ENCODE assay signal across 29 mouse cellular contexts in the genomic region with DNA sequence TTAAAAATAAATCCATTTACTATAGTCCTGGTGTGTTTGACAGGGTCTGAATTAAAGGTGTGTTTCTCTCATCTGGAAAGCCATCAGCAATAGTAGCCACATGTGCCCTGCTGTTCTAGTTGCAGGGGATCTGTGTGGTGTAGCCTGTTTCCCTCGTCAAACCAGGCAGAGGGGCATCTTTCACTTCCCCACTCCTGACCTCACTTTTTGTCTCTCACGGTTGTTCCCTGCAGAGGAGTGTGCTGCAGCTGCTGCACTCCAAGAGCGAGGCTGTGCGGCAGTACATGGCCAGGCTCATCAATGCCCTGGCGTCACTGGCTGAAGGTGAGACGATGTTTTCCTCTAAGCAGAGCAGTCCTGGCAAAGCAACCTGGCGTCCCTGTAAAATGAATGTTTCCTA. TPM values are rescaled to one million over a fixed set of nuclear protein-coding genes. Genes with fewer than 3 reads are reported as not detected.
A peak's percentile ranks its signal among the peaks of the same experiment; 100 is the strongest.
DNase-seq lines count a peak whose midpoint lies in the region; ATAC-seq lines count a peak whose summit lies in the region.
"Had no signal": no experiment of that assay in that cellular context is flagged by ENCODE, and none has a peak within 500 bp of the region (broad histone marks: within the 10 kb centered on the region; RNA-seq: fewer than 3 reads in every experiment).

No protein-coding gene starts in this region.

- H3K9ac ChIP-seq in heart, embryonic 12.5 days = no peak overlapping the region
- H3K9ac ChIP-seq: embryonic facial prominence, embryonic 13.5 days; forebrain, embryonic 12.5 days; forebrain, embryonic 15.5 days; heart, embryonic 15.5 days; hindbrain, embryonic 13.5 days; intestine, embryonic 15.5 days had no signal

- H3K4me3 ChIP-seq in heart, embryonic 12.5 days = no peak overlapping the region
- H3K4me3 ChIP-seq: embryonic facial prominence, embryonic 10.5 days; embryonic facial prominence, embryonic 13.5 days; erythroblast, embryonic 14.5 days; forebrain, embryonic 12.5 days; forebrain, embryonic 15.5 days; heart, embryonic 15.5 days; hindbrain, embryonic 10.5 days; hindbrain, embryonic 13.5 days; intestine, embryonic 15.5 days had no signal

- ATAC-seq in granulocyte monocyte progenitor cell, adult 5-6 weeks (replicated peaks; ENCODE audit: poor library complexity, severe bottlenecking) = peak; percentile 70
- ATAC-seq in megakaryocyte progenitor cell, adult 5-6 weeks (replicated peaks; ENCODE audit: poor library complexity) = peak; percentile 42
- no peak for ATAC-seq in heart, embryonic 12.5 days (ENCODE audit: insufficient number of reproducible peaks, low FRiP score)
- ATAC-seq: CD4-positive, CD25-positive, alpha-beta regulatory T cell, adult 4 months; forebrain, embryonic 15.5 days; hindbrain, embryonic 16.5 days; intestine, embryonic 15.5 days had no signal

- WGBS in heart, embryonic 12.5 days = 71% methylated on average over 7 of the region's 7 CpGs

- H3K9me3 ChIP-seq in heart, embryonic 12.5 days (replicated peaks) = no peaks in the 10 kb centered on the region
- H3K9me3 ChIP-seq: embryonic facial prominence, embryonic 10.5 days; embryonic facial prominence, embryonic 13.5 days; forebrain, embryonic 12.5 days; forebrain, embryonic 15.5 days; heart, embryonic 15.5 days; hindbrain, embryonic 10.5 days; hindbrain, embryonic 13.5 days; intestine, embryonic 15.5 days had no signal

- peaks cover 30% of the 10 kb centered on the region for H3K36me3 ChIP-seq in heart, embryonic 12.5 days

- peaks cover 10% of the 10 kb centered on the region for H3K4me1 ChIP-seq in heart, embryonic 12.5 days (replicated peaks)
- H3K4me1 ChIP-seq: embryonic facial prominence, embryonic 10.5 days; embryonic facial prominence, embryonic 13.5 days; forebrain, embryonic 12.5 days; forebrain, embryonic 15.5 days; heart, embryonic 15.5 days; hindbrain, embryonic 13.5 days; intestine, embryonic 15.5 days had no signal

- DNase-seq in spleen, postnatal 36 days (ENCODE audit: low spot score in 2 of 2) = peak; percentile 28 to 40
- DNase-seq in spleen, adult 18-20 months = no peak
- DNase-seq in kidney, postnatal 14 days = no peak
- no peak for DNase-seq in embryo, embryonic 9.5 days (ENCODE audit: extremely low spot score)
- DNase-seq: adrenal gland, postnatal 10 days; adrenal gland, postnatal 36 days; cerebellum, adult 11 months; cerebellum, adult 8-10 months; cerebellum, postnatal 10 days; gastrocnemius, postnatal 10 days; gastrocnemius, postnatal 36 days; heart, adult 11 months; heart, postnatal 10 days; heart, postnatal 36 days had no signal

- H3K4me2 ChIP-seq in heart, embryonic 12.5 days = no peak overlapping the region
- H3K4me2 ChIP-seq: embryonic facial prominence, embryonic 13.5 days; forebrain, embryonic 12.5 days; forebrain, embryonic 15.5 days; heart, embryonic 11.5 days; heart, embryonic 15.5 days; hindbrain, embryonic 13.5 days; intestine, embryonic 15.5 days had no signal

- no peak overlapping the region for H3K27ac ChIP-seq in heart, embryonic 12.5 days (ENCODE audit: poor library complexity, severe bottlenecking)
- H3K27ac ChIP-seq: embryonic facial prominence, embryonic 10.5 days; embryonic facial prominence, embryonic 13.5 days; forebrain, embryonic 12.5 days; forebrain, embryonic 15.5 days; heart, embryonic 15.5 days; hindbrain, embryonic 10.5 days; hindbrain, embryonic 13.5 days; intestine, embryonic 15.5 days had no signal

- no peaks in the 10 kb centered on the region for H3K27me3 ChIP-seq in heart, embryonic 12.5 days (replicated peaks)
- H3K27me3 ChIP-seq: embryonic facial prominence, embryonic 13.5 days; forebrain, embryonic 12.5 days; forebrain, embryonic 15.5 days; heart, embryonic 15.5 days; hindbrain, embryonic 13.5 days; intestine, embryonic 15.5 days had no signal

RNA-seq across cellular contexts. Expression of a gene that starts 39.5 kb away (rescaled TPM):
- 0.80 and 1.7 TPM in 2 replicates for total RNA-seq in granulocyte monocyte progenitor cell, adult 5-6 weeks (2014; fragmentation: Nextera tagmentation)
- 1.2 and 3.7 TPM in 2 replicates for total RNA-seq in granulocyte monocyte progenitor cell, adult 5-6 weeks (2017)
- total RNA-seq in megakaryocyte progenitor cell, adult 5-6 weeks (2015) = 3.2 and 5.0 TPM in 2 replicates
- 5.8 and 11.5 TPM in 2 replicates for total RNA-seq in megakaryocyte progenitor cell, adult 5-6 weeks (2017)
- 14.1 and 14.2 TPM in 2 replicates for polyA plus RNA-seq in heart, embryonic 12.5 days (2016; fragmentation: Nextera tagmentation; extraction: Ambion mirVana)

Comparison
In these comparisons a context has a peak if more than half of its experiments do, and no peak if none do; other contexts are left out.
1. DNase-seq: peak in spleen, postnatal 36 days (2 of 2); none in spleen, adult 18-20 months (0 of 2), kidney, postnatal 14 days (single experiment) and embryo, embryonic 9.5 days (single experiment).